Mouse (Mus musculus) large intestine, adult 2 months (tissue): ENCODE measurements at regions not wholly inside any gene's neighbourhood (a gene's known extent, or its start where the extent isn't known, plus 50 kb on each side); places are given as distances from the start of the nearest gene placed in this dataset.

Source experiments
- DNase-seq: peaks from one replicate; pipeline ENCODE4 v3.0.0-alpha.2; 2012; ENCODE audit warnings: low read depth, low spot score
- WGBS: fragments of 180-500 bp; shearing (Covaris S2); methylation state at CpG from one replicate; pipeline ENCODE4 v1.1.7; 2018; 5-methylcytosine and 5-hydroxymethylcytosine counted together

GRCm38 (mm10) chr8:115402471-115403197, 305.0 kb downstream of the Maf start:
- no peak for DNase-seq
- 57% methylated on average over 10 of the region's 10 CpGs for WGBS
